Mouse (Mus musculus) megakaryocyte progenitor cell, adult 5-6 weeks (primary cell): Measurements from ENCODE around the gene Rrp1. TPM values are rescaled to one million over a fixed set of nuclear protein-coding genes. Genes with fewer than 3 reads are reported as not detected.
A peak's percentile ranks its signal among the peaks of the same experiment; 100 is the strongest.
"Not testable (repeated sequence)": the region's sequence is repeated elsewhere in the genome, so short reads cannot be mapped to it uniquely, and the experiment has no call there.

Experiments
- ATAC-seq: replicated peaks from 2 replicates; pipeline ENCODE4 v1.8.0; 2016; ENCODE audit warnings: mild to moderate bottlenecking, moderate TSS enrichment, inconsistent platforms; ENCODE audit not compliant: poor library complexity
- total RNA-seq, 2 experiments: library from RNA; stranded (forward) in 1 of 2; stranded (reverse) in 1 of 2; fragments of 157-497, 149-512 nt in 1 of 2; fragments of 200-1000 nt in 1 of 2; gene quantifications; 2 replicates each; pipeline versions ENCODE4 v1.2.3 to v1.2.4; 2015 to 2017

Rrp1 gene
- total RNA-seq, 2 experiments from 2014 or later, result 56.7 to 336 TPM

DNA sequence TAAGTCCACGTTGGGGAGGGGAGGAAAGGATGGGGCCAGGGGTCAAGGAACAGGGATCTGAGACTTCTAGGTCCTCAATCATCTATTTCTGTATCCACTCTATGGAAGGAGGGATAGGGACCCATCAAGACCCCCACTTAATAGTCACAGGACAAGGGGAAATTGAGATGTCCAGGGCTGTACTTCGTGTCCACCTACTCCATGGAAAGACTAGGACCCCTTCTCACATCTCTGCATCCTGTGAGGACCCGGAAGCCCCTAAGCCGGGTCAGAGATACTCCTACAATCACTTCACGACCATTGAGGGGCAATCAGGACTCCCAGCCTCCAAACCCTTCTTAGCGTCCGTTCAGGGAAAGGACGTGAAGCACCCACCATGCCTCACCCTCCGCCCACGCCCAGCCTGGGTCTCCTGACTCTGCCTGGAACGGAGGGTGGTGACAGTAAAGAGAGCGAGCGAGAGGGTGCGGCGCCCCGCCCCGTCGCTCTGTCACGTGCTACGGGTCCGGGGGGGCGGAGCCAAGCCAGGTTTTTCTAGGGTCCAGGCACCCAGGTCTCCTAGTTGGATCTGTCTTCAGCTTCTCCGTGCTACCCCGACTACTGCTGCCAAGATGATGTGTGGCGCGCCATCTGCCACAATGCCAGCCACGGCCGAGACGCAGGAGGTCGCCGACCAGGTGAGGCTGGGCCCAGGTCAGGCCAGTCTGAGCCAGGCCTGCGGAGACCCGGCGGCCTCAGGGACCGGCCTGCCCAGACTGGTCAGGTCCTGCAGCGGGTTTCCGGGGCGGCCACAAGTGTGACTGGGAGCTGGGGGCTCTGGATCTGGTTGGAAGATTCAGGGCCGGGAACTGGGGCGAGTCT, 12.6 kb upstream of the Rrp1 start, which contains the start of gene Cstb:
Gene Cstb, plus strand, starts transcription at position 489 of the 861 bp plus-strand sequence.
- ATAC-seq, result peak; percentile 88

DNA sequence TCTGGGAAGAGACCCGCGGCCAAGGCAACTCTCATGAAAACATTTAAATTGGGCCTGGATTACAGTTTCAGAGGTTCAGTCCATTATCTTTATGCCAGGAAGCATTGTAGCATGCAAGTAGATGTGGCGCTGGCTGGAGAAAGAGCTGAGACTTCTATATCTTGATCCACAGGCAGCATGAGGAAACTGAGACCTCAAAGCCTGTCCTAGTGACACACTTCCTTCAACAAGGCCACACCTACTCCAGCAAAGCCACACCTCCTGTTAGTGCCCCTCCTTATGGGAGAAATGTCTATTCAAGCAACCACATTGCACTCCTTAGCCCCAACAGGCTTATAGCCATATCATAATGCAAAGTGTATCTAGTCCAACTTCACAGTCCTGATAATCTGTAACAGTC, 9.8 kb upstream of the Rrp1 start:
- ATAC-seq, result peak; percentile 47

DNA sequence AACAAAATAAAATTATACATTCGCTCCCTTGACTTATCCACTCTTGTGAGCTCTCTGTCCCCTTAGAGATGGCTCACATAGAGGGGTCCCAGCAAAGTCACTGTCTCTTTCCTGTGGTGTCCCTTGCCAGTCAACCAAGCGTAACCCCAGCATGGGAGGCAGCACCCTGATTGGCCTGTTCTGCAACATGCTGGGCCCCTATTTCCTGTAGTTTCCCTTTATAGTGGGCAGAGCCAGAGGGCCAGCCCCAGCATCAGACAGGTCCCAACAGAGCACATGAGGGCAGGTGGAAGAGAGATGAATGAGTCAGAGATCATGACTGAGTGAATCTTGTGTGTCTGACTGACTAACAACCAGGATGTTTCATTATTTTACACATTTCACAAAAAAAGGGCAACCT, 8.1 kb upstream of the Rrp1 start:
- no peak for ATAC-seq

DNA sequence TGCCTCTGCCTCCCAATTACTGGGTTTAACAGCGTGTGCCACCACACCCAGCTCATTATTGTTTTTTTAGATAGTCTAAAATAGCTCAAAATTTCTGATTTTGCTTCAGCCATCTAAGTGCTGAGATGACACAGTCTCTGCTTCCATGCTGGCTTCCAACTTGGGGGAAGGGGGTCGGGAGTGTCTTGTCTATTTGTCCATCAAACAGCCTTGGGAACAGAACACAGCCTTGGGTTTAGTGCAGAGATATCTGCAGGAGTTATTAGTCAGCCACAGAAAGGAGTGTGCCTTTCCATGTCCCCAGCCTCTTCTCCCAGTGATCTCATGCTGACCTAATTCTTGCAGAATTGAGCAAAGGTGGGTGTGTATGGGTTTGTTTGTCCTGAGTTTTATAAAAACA, 5.9 kb upstream of the Rrp1 start:
- no peak for ATAC-seq

DNA sequence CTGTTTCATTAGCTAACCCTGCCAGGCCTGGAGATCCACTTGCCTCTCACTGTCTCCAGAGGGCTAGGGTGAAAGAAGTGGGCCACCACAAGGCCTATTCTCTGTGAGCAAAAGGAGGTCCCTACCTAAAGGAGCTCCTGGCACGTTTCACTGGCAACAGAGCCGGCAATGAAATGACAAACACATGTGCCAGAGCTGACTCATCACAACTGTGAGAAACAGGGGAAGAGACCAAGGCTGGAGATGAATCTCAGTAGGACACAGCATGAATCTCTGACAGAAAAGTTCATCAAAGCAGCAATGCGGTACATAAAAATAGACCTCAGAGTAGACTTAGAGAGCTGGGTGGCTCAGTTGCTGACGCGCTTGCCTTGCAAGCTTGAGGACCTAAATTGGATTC, 5.0 kb upstream of the Rrp1 start:
- no peak for ATAC-seq

DNA sequence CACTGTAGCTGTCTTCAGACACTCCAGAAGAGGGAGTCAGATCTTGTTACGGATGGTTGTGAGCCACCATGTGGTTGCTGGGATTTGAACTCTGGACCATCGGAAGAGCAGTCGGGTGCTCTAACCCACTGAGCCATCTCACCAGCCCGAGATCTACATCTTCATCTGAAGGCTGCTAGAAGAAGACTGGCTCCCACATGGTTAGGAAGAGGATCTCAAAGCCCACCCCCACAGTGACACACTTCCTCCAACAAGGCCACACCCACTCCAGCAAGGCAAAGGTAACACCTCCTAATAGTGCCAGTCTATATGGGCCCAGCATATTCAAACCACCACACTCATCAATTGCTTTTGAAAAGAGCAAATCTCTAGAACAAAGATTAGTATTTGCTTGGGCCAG, 2.1 kb upstream of the Rrp1 start:
- not testable (repeated sequence) for ATAC-seq

DNA sequence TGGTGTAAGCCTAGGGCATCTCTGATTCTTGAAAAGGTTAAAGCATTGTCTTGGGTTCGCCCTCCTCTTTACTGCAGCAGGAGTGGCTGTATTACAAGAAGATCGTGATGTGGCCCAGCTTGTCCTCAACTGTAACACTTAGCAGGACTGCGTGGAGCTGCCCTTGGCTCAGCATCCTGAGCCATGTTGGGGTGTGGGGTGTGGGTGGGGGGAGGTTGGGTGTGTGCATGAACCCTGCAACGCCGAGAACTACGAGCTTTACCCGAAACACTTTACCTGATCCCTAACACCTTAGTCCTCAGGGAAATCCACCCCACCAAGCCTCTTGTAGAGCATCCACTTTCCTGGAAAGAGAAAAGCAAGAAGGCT, 293 bp upstream of the Rrp1 start:
- ATAC-seq, result peak; percentile 2; the same call in 1 of the 2 replicates

DNA sequence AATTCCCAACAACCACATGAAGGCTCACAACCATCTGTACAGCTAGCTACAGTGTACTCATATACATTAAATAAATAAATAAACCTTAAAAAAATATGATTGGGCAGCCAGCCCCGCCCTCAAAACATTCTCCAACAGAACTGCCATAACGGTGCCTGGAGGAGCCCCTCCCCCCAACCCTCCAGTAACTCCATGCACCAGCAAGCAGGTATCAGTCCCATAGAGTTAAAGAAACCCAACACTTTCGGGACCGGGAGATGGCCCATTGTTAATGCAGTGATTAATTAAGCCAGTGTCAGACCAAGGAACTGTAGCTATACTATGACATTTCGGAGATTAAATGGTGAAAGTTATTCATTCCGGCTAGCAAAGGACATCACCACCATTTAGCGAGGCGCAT, 992 bp downstream of the Rrp1 start:
- no peak for ATAC-seq

DNA sequence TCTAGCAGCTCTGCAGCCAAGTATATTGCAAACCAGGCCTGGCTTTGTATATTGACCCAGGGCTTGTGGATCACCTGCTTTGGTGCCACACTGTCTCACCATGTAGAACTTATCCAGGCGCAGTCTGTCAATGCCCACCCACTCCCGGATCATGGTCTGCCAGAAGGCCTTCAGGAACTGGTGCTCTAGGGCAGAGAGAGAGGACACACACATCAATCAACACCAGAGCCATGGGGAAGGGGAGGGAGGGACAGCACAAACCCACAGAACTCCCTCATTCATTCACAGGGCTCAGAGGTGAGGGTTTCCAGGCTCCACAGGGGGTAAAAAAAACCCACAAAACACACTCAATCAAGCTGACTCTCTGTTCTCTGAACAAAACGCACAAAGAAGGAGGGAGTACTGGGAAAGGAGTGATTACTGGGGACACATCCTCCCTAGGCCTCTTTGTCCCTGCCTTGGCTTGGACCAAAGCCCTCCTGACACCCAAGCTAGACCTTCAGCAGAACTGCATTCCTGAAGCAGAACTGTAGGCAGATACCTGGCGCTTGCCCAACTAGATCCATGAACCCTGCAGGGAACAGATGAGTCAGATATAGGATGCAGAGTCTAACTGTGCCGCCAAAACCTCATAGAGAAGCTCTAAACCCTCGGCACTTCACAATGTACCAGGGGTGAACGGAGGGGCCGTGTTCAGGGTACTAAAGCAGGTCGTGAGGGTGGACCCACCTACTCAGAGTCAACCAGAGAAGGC, 3.6 kb downstream of the Rrp1 start:
- ATAC-seq, result no peak

DNA sequence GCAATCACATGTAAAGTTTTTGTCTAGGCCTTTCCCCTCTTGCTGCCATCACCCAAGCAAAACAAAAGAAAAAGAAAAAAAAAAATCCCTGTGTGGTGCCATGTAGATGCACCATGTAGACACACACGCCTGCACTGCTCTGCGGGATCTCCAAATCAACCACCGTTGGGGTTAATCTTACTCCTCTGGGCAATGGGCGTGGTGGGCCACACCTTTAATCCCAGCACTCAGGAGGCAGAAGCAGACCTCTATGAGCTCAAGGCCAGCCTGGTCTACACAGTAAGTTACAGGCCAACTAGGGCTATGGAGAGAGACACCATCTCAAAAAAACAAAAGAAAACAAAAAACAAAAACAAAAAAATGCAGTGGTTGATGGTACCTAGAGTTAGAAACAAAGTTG, 5.7 kb downstream of the Rrp1 start:
- ATAC-seq, result 0 out of 2 replicates have a peak, but pooled peaks have one; percentile 18

DNA sequence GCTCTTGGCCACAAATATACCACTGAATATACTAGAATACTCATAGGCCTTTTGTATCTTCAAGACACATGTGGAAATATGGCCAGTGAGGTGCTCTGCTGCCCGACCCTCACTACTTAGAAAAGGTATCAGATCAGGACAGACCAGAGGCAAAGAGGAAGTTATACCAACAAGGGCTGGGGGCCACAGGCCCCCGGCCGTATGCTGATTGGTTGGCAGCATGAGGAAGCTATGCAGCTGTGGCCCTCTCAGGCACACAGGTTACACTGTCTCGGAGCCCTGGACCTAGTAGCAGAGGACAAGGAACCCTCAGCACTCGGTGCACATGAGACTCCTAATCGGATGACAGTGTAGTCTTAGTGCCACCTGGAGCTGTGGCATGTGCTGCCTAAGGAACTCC, 6.7 kb downstream of the Rrp1 start:
- ATAC-seq, result peak; percentile 70

DNA sequence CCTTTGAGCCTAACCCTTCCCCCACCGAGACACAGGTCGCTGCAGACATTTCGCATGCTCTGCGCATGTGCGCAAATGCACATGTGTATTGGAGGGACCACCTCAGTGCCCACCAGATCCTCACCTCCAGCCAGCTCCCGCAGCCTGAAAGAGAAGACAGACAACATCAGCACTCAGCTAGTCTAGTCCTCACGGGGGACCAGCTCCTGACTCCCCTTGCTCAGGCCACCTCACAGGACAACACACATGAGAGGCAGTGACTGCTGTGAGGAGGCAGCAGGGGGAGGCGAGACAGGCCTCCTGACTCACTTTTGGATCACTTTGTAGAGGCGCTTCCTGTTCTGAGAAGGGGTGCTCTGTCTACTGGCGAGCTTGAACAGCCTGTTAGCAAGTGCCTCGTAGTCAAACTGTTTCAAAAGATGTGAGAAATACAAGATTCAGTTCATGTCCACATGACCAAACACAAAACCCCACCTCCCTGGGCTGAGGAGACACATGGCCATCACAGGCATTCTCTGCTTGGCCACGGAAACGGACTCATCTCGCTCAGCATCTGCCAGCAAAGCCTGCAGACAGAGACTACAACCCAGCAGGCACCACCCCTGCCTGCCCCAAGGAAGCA, 10.4 kb downstream of the Rrp1 start:
- no peak for ATAC-seq

DNA sequence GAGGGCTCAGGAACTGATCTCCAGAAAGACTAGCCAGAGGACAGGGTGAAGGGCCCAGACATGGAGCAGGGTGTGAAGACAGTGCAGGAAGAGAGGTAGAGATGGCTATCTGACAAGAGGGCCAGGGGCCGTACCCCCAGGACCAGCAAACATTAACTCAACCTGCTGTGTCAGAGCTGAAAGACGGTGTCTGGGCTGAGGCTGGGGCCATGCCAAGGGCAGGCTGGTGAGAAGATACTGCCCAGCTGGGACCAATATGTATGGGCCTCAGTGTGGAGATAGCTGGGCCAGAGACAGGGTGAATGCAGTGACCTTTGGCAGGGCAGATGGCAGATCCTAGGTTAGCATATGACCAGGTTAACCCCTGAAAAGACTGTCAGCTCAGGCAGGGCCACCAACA, 11.7 kb downstream of the Rrp1 start:
- ATAC-seq, result no peak

DNA sequence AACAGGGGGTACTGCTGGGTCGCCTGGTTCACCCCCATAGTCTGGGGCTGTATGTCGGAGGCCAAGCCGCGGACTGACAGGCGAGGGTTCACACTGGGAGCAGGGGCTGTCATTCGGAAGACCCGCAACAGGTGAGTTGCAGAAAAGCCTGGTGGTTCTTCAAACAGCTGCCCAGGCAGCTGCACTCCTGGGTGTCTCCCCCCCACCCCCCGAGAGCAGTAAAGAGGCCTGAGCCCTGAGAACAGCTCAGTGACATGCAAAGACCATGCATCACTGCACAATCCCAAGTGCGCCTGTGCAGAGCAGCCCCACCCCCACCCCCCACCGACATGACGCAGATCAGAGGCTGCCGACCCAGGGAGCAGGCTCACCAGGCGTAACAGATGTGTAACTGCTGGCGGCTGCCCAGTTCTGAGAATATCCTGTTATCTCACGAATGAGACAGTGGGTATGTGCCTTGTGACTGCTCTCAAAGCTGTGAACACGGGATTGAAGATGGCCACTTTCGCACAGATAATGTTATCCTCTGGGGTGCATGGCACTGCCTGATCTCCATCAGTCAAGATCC, 13.7 kb downstream of the Rrp1 start:
- peak; percentile 82 for ATAC-seq

DNA sequence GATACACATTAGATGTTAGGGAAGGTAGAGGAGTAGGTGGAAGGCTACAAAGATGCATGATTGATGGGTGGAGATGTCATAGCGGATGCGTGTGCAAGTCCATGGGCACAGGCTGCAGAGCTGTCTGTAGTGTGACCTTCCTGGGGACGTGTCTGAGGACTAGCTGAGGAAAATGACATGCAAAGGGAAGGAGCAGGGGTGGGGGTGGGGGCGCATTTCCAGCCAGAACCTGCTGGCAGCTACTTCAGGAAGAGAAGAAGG, 16.3 kb downstream of the Rrp1 start:
- ATAC-seq, result no peak

DNA sequence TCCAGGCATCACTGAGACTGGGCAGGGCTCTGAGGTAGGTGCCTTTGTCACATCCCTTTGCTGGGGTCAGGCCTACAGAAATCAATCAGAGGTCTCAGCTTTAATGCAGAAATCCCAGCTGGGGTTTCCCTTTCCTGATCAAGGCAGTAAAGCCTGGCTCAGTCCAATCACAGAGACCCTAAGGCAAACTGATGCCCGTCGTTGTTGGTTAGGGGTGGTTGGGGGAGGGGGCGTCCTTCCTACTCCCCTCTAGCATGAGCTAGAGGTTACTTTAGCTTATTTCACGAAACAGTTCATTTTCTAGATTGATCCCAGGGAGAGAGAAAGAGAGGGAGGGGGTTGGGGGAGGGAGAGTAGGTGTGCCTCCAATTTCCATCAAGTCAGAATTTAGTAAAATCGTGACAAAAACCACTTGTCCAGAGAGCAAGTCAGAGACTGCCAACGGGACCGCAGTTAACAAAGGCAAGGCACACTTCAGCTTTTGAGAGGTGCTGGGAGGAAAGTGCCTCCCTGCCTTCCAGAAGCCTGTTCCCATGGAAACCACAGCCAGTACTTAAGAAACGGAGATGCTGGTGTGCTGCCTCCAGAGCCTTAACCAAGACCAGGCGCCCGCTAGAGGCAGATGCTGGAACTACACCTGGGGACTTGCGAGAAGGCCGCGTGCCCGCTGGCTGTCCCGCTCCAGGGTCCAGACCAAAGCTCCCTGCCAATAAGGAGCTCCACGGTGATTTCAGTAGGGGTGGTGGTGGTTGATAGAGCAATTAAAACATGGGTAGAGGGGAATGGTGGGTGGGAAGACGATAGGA, 16.8 kb downstream of the Rrp1 start:
- ATAC-seq, result peak; percentile 75

DNA sequence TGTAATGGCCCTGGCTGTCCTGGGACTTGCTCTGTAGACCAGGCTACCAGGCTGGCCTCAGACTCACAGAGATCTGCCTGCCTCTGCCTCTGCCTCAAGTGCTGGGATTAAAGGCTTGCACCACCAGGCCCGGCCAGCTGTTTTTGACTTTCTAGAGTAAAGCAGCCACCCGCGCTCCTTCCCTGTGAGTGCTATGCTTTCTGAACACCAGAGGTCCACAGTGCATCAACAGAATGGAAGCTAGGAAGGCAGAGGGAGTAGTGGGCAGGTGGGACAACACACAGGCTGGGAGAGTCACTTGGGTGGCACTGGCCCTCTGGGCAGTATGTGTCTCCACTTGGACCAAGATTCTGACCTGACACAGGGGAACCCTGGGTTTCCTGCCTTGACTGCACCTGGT, 17.5 kb downstream of the Rrp1 start:
- no peak for ATAC-seq

DNA sequence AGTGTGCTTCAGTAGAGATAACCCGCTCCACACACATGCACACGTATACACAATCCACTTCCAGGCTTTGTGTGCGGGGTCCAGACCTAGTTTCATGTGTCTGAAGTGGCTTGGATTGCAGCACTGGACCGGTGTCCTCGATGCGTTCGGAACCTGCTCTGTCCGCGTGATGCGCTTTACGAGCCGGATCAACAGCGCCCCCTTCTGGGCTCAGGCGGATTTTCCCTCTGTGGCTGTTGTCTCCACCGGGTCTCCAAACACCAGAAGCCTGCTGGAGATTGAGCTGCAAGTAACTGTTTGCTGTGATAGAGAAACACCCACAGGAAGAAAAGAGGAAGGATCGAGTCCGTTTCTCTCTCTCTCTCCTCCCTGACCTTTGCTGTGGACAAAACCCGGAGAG, 20.8 kb downstream of the Rrp1 start:
- ATAC-seq, result peak; percentile 82

DNA sequence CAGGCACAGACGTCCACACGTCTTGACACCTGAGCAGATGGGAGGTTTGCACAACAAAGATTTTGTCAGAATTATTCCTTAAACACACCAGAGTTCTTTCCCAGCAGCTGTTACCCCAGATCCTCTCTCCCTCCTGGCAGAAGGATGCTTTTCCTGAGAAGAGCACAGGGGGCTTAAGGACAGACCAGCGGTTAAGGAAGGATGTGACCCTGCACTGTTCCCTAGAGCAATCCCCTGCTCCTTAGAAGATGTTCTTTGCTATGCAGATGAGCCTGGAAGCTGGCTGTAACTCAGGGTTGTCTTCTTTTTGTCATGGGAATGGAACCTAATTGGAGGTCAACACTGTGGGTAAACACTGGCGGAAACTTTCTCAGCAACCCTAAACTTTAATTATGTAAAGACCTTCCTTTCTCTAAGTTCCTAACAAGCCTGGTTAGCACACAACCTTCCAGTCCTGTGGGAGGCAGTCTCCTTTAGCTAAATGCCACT, 21.8 kb downstream of the Rrp1 start:
- no peak for ATAC-seq

DNA sequence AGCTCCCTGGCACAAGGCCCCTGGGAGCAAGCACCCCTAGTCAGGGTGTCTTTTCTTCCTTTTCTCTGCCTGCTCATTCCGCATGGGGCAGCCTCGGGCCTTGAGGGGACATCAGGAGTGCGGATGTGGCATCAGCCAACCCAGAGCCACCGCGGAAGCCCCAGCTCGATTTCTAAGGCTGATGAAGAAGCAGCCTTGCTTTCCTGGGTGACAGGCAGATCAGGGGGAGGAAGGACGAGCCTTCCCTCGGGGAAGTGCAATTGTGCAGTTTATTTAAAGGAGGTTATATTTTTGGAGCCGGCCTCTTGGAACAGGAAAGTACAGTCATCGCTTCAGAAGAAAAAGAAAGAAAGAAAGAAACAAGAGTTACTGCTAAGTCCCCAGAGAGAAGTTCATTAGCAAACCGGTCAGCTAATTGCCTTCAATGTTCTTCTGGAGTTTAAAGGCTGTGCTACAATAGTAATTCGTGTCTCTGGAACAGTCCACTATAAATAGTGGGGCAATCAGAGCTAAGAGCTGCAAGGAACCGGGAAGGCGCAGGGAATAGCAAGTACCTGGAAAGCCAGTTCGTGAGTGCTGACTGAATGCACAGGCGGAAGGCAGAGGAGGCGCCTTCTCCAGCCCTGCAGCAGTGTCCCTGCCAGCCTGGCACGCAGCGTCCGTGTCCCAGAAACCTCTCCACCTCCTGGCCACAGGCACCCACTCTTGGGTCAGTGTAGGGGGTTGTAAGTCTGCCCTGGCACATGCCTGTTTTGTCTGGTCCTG, 24.4 kb downstream of the Rrp1 start:
- ATAC-seq, result no peak
